Comparison of ENCODE assay signal across 8 mouse cellular contexts in genomic region chr13:69459657-69460458, GRCm38 (mm10).
A peak's percentile ranks its signal among the peaks of the same experiment; 100 is the strongest.
DNase-seq lines count a peak whose midpoint lies in the region; ATAC-seq and TF ChIP-seq lines count a peak whose summit lies in the region.
"Had no signal": no experiment of that assay in that cellular context is flagged by ENCODE, and none has a peak within 500 bp of the region (broad histone marks: within the 10 kb centered on the region; RNA-seq: fewer than 3 reads in every experiment).

No protein-coding gene starts in this region.

- 29% methylated on average over 8 of the region's 8 CpGs for WGBS in bone marrow, adult 2 months
- WGBS in forebrain, embryonic 11.5 days: 16% methylated on average over 8 of the region's 8 CpGs
- WGBS in lung, adult 2 months: 22% methylated on average over 8 of the region's 8 CpGs

- H3K9ac ChIP-seq in forebrain, embryonic 11.5 days (ENCODE audit: low read length): no peak overlapping the region
- H3K9ac ChIP-seq: heart, embryonic 13.5 days had no signal

- no peaks in the 10 kb centered on the region; the same call in 1 of the 2 replicates for H3K4me1 ChIP-seq in bone marrow, adult 2 months (ENCODE audit: control insufficient read depth, insufficient read depth, low read length)
- H3K4me1 ChIP-seq in forebrain, embryonic 11.5 days (replicated peaks; ENCODE audit: control insufficient read depth, insufficient read depth, low read length): no peaks in the 10 kb centered on the region; the same call in 1 of the 2 replicates
- H3K4me1 ChIP-seq in lung, adult 2 months (ENCODE audit: control insufficient read depth, insufficient read depth, low read length): no peaks in the 10 kb centered on the region
- H3K4me1 ChIP-seq: heart, embryonic 13.5 days had no signal

- no peaks in the 10 kb centered on the region for H3K27me3 ChIP-seq in forebrain, embryonic 11.5 days (ENCODE audit: control insufficient read depth, insufficient read depth, low read length)
- H3K27me3 ChIP-seq: heart, embryonic 13.5 days had no signal

- TF ChIP-seq POLR2A in bone marrow, adult 2 months (IDR thresholded peaks at IDR 0.05; ENCODE audit: borderline replicate concordance, control insufficient read depth, low read depth, low read length): no peak
- TF ChIP-seq POLR2A in lung, adult 2 months (IDR thresholded peaks at IDR 0.05; ENCODE audit: borderline replicate concordance, extremely low read depth, low read depth, low read length): no peak

- no peaks in the 10 kb centered on the region for H3K9me3 ChIP-seq in forebrain, embryonic 11.5 days (ENCODE audit: control insufficient read depth, low read length)
- H3K9me3 ChIP-seq: heart, embryonic 13.5 days had no signal

- no peak overlapping the region for H3K4me3 ChIP-seq in bone marrow, adult 2 months (replicated peaks; ENCODE audit: control insufficient read depth, low read depth, low read length)
- no peak overlapping the region for H3K4me3 ChIP-seq in forebrain, embryonic 11.5 days (ENCODE audit: low read depth, low read length)
- H3K4me3 ChIP-seq in lung, adult 2 months (replicated peaks; ENCODE audit: extremely low read depth, low read depth, low read length): no peak overlapping the region
- H3K4me3 ChIP-seq: heart, embryonic 13.5 days had no signal

- H3K4me2 ChIP-seq in forebrain, embryonic 11.5 days (ENCODE audit: low read depth, low read length, severe bottlenecking): no peak overlapping the region
- H3K4me2 ChIP-seq: heart, embryonic 13.5 days had no signal

- no peak overlapping the region for H3K27ac ChIP-seq in bone marrow, adult 2 months (ENCODE audit: control insufficient read depth, insufficient read depth, low read depth, low read length, poor library complexity)
- no peak overlapping the region for H3K27ac ChIP-seq in forebrain, embryonic 11.5 days (ENCODE audit: low read depth, low read length)
- H3K27ac ChIP-seq: heart, embryonic 13.5 days had no signal

- H3K36me3 ChIP-seq in forebrain, embryonic 11.5 days (ENCODE audit: control insufficient read depth, insufficient read depth, low read length): no peaks in the 10 kb centered on the region
- H3K36me3 ChIP-seq: heart, embryonic 13.5 days had no signal

- peak; percentile 44 for TF ChIP-seq CTCF in bone marrow, adult 2 months (IDR thresholded peaks at IDR 0.05; ENCODE audit: control insufficient read depth, insufficient read depth, low read length)
- peak; percentile 73 for TF ChIP-seq CTCF in lung, adult 2 months (IDR thresholded peaks at IDR 0.05; ENCODE audit: insufficient read depth, low read length)

- ATAC-seq in forebrain, embryonic 11.5 days (replicated peaks; ENCODE audit: low FRiP score): no peak

- peak; percentile 12 for DNase-seq in thymus, postnatal 14 days
- DNase-seq in thymus, adult 18-20 months: no peak
- DNase-seq in forebrain, embryonic 11.5 days (ENCODE audit: low spot score): peak; percentile 82
- DNase-seq in kidney, postnatal 14 days: peak; percentile 73
- peak; percentile 21 for DNase-seq in lung, adult 2 months
- DNase-seq in right cerebral cortex, postnatal 36 days (ENCODE audit: low spot score in 2 of 2): peak; percentile 48 to 57

Comparison
In these comparisons a context has a peak if more than half of its experiments do, and no peak if none do; other contexts are left out.
1. DNase-seq: peak in thymus, postnatal 14 days (single experiment), forebrain, embryonic 11.5 days (single experiment), kidney, postnatal 14 days (single experiment), lung, adult 2 months (single experiment) and right cerebral cortex, postnatal 36 days (2 of 2); none in thymus, adult 18-20 months (0 of 2).